Mouse (Mus musculus): ENCODE data around the gene Cmtm5. TPM values are rescaled to one million over a fixed set of nuclear protein-coding genes. Genes with fewer than 3 reads are reported as not detected.
"Not testable (repeated sequence)": the region's sequence is repeated elsewhere in the genome, so short reads cannot be mapped to it uniquely, and the experiment has no call there.

The Cmtm5 gene
- total RNA-seq, 2 experiments from 2014 or later: 0.25 TPM; not detected in 1

GRCm38 (mm10) chr14:54938431-54939219 lies 2.6 kb downstream of the Cmtm5 start:
- TF ChIP-seq CTCF (IDR thresholded peaks at IDR 0.05): no peak
- no peak overlapping the region for H3K4me3 ChIP-seq
- DNase-seq: no peak
- intact Hi-C loops (cut with DNase I): loop anchor here (1.0 to 2.0 kb wide), 2 partner anchors 38 to 94 kb away; no protein-coding TSS in a partner anchor
- H3K27ac ChIP-seq: no peak overlapping the region

- peak; percentile 95 for TF ChIP-seq CTCF (IDR thresholded peaks at IDR 0.05)
- Histone ChIP-seq H3K4me3 (no peak overlapping the region), H3K27ac (no peak overlapping the region)
- intact Hi-C loops (cut with DNase I): loop anchor here (1.0 to 2.0 kb wide), 2 partner anchors 39 to 95 kb away; no protein-coding TSS in a partner anchor
- peak; percentile 67 for DNase-seq
Observed at GRCm38 (mm10) chr14:54939434-54940175, 3.5 kb downstream of the Cmtm5 start.

- Histone ChIP-seq H3K4me3 (no peak overlapping the region), H3K27ac (no peak overlapping the region)
- DNase-seq: no peak
- intact Hi-C loops (cut with DNase I): no loop called here
- no peak for TF ChIP-seq CTCF (IDR thresholded peaks at IDR 0.05)
Observed at GRCm38 (mm10) chr14:54940176-54940530, 4.1 kb downstream of the Cmtm5 start.

GRCm38 (mm10) chr14:54941024-54941978 lies 5.2 kb downstream of the Cmtm5 start:
- Histone ChIP-seq H3K27ac (no peak overlapping the region), H3K4me3 (no peak overlapping the region)
- no peak for DNase-seq
- TF ChIP-seq CTCF (IDR thresholded peaks at IDR 0.05): no peak
- intact Hi-C loops (cut with DNase I): no loop called here

GRCm38 (mm10) chr14:54942479-54942878 lies 6.4 kb downstream of the Cmtm5 start:
- Histone ChIP-seq H3K27ac (no peak overlapping the region), H3K4me3 (no peak overlapping the region)
- TF ChIP-seq CTCF (IDR thresholded peaks at IDR 0.05): no peak
- intact Hi-C loops (cut with DNase I): no loop called here
- DNase-seq: no peak

- no peak for TF ChIP-seq CTCF (IDR thresholded peaks at IDR 0.05)
- no peak overlapping the region for H3K4me3 ChIP-seq
- intact Hi-C loops (cut with DNase I): no loop called here
- H3K27ac ChIP-seq: no peak overlapping the region
- DNase-seq: no peak
Observed at GRCm38 (mm10) chr14:54943971-54944370, 7.9 kb downstream of the Cmtm5 start.

GRCm38 (mm10) chr14:54944939-54945338 lies 8.9 kb downstream of the Cmtm5 start:
- intact Hi-C loops (cut with DNase I): no loop called here
- no peak for DNase-seq
- H3K4me3 ChIP-seq: no peak overlapping the region
- H3K27ac ChIP-seq: no peak overlapping the region
- TF ChIP-seq CTCF (IDR thresholded peaks at IDR 0.05): no peak

GRCm38 (mm10) chr14:54945975-54946704 lies 10.1 kb downstream of the Cmtm5 start:
- DNase-seq: no peak
- Histone ChIP-seq H3K27ac (no peak overlapping the region), H3K4me3 (no peak overlapping the region)
- TF ChIP-seq CTCF (IDR thresholded peaks at IDR 0.05): no peak
- intact Hi-C loops (cut with DNase I): no loop called here

GRCm38 (mm10) chr14:54947008-54947407 lies 10.9 kb downstream of the Cmtm5 start:
- DNase-seq; H3K27ac ChIP-seq; intact Hi-C loops (cut with DNase I); H3K4me3 ChIP-seq: not testable (repeated sequence)

GRCm38 (mm10) chr14:54948781-54949180 lies 12.7 kb downstream of the Cmtm5 start:
- no peak for TF ChIP-seq CTCF (IDR thresholded peaks at IDR 0.05)
- Histone ChIP-seq H3K4me3 (no peak overlapping the region), H3K27ac (no peak overlapping the region)
- no peak for DNase-seq
- intact Hi-C loops (cut with DNase I): no loop called here

- intact Hi-C loops (cut with DNase I): no loop called here
- TF ChIP-seq CTCF (IDR thresholded peaks at IDR 0.05): no peak
- no peak for DNase-seq
- H3K4me3 ChIP-seq: no peak overlapping the region
- no peak overlapping the region for H3K27ac ChIP-seq
Observed at GRCm38 (mm10) chr14:54950493-54950892, 14.4 kb downstream of the Cmtm5 start.

GRCm38 (mm10) chr14:54951587-54951986 lies 15.5 kb downstream of the Cmtm5 start:
- no peak overlapping the region for H3K4me3 ChIP-seq
- DNase-seq: no peak
- no peak overlapping the region for H3K27ac ChIP-seq
- intact Hi-C loops (cut with DNase I): no loop called here
- no peak for TF ChIP-seq CTCF (IDR thresholded peaks at IDR 0.05)
